Mouse (Mus musculus) myocyte (in vitro differentiated cells): ENCODE measurements at regions not wholly inside any gene's neighbourhood (a gene's known extent, or its start where the extent isn't known, plus 50 kb on each side); places are given as distances from the start of the nearest gene placed in this dataset.

Source experiments
- H3K27me3 ChIP-seq: one replicate; pipeline ENCODE4 v1.6.1; 2011; ENCODE audit not compliant: control insufficient read depth, insufficient read depth, insufficient read length
- H3K36me3 ChIP-seq: one replicate; pipeline ENCODE4 v1.6.1; 2011; ENCODE audit not compliant: control insufficient read depth, insufficient read depth
- H3K4me2 ChIP-seq: one replicate; pipeline ENCODE4 v1.6.1; 2011; ENCODE audit warnings: low read depth, control low read depth
- H3K4me3 ChIP-seq: one replicate; pipeline ENCODE4 v1.5.1; 2011; ENCODE audit warnings: mild to moderate bottlenecking, control low read depth, moderate library complexity
- H3K79me2 ChIP-seq: one replicate; pipeline ENCODE4 v1.6.1; 2011; ENCODE audit not compliant: control insufficient read depth, insufficient read depth
- H3ac ChIP-seq: one replicate; pipeline ENCODE4 v1.6.1; 2011; ENCODE audit not compliant: control insufficient read depth, insufficient read length
- CEBPB ChIP-seq: IDR thresholded peaks from 2 replicates; pipeline ENCODE4 v1.6.1; 2011; ENCODE audit warnings: mild to moderate bottlenecking, moderate library complexity; ENCODE audit not compliant: poor library complexity, insufficient read depth, severe bottlenecking
- E2F4 ChIP-seq: IDR thresholded peaks from one replicate; pipeline ENCODE4 v1.6.1; 2011; ENCODE audit warnings: mild to moderate bottlenecking, control low read depth, moderate library complexity; ENCODE audit not compliant: insufficient read depth
- MAX ChIP-seq: IDR thresholded peaks from one replicate; pipeline ENCODE4 v1.6.1; 2011; ENCODE audit warnings: low read depth, mild to moderate bottlenecking, control low read depth
- MYOD1 ChIP-seq, 3 experiments: IDR thresholded peaks; one replicate each; pipeline ENCODE4 v1.6.1; 2011; ENCODE audit warnings: control low read depth in 2 of 3, low read depth in 2 of 3, mild to moderate bottlenecking in 2 of 3, moderate library complexity in 1 of 3; ENCODE audit not compliant: insufficient read length in 2 of 3, control insufficient read depth in 1 of 3
- MYOG ChIP-seq, 3 experiments: IDR thresholded peaks; one replicate each; pipeline ENCODE4 v1.6.1; 2011; ENCODE audit warnings: control low read depth in 2 of 3, low read depth in 2 of 3, mild to moderate bottlenecking in 2 of 3; ENCODE audit not compliant: insufficient read length in 2 of 3, control insufficient read depth in 1 of 3, insufficient read depth in 1 of 3
- POLR2A ChIP-seq: IDR thresholded peaks from one replicate; pipeline ENCODE4 v1.6.1; 2011; ENCODE audit warnings: low read depth, mild to moderate bottlenecking, control low read depth, moderate library complexity; ENCODE audit not compliant: insufficient read length
- POLR2AphosphoS2 ChIP-seq: IDR thresholded peaks from one replicate; pipeline ENCODE4 v1.6.1; 2011; ENCODE audit warnings: low read depth, control low read depth; ENCODE audit not compliant: insufficient read length
- REST ChIP-seq: IDR thresholded peaks from one replicate; pipeline ENCODE4 v1.6.1; 2011; ENCODE audit warnings: mild to moderate bottlenecking, control low read depth, moderate library complexity; ENCODE audit not compliant: insufficient read depth, insufficient read length
- SRF ChIP-seq: IDR thresholded peaks from one replicate; pipeline ENCODE4 v1.6.1; 2011; ENCODE audit warnings: low read depth; ENCODE audit not compliant: control insufficient read depth, insufficient read length
- TCF12 ChIP-seq: IDR thresholded peaks from one replicate; pipeline ENCODE4 v1.6.1; 2011; ENCODE audit warnings: mild to moderate bottlenecking, control low read depth; ENCODE audit not compliant: poor library complexity, insufficient read depth, severe bottlenecking
- TCF3 ChIP-seq: IDR thresholded peaks from one replicate; pipeline ENCODE4 v1.6.1; 2011; ENCODE audit warnings: low read depth, control low read depth; ENCODE audit not compliant: insufficient read length
- USF1 ChIP-seq: IDR thresholded peaks from one replicate; pipeline ENCODE4 v1.6.1; 2011; ENCODE audit warnings: low read depth, mild to moderate bottlenecking, control low read depth, moderate library complexity

DNA sequence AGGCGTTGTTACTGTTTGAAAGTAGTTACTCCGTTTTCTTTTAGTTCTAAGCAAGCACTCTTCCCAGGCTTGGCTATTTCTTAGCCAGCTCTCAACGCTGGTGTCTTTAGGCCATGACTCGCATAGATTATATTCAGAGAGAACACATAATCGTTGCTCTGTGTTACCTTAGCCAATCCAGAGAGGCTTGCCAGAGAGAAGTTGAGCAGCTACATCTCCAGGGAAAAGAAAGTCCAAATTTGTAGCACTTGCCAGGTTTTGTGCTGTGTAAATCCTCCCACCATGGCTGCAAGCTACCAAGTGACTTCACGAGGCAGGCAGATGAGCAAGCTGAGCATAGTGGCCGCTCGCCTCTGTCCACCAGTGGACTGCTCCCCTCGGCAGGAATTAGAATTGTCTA is 163.3 kb upstream of the Fn1 start:
- Histone ChIP-seq H3K4me3 (no peak overlapping the region), H3K36me3 (no peaks in the 10 kb centered on the region), H3K27me3 (no peaks in the 10 kb centered on the region), H3K4me2 (no peak overlapping the region), H3K79me2 (no peaks in the 10 kb centered on the region), H3ac (no peak overlapping the region)
- no peak for TF ChIP-seq TCF12
- no peak for TF ChIP-seq MYOD1 (IDR thresholded peaks at IDR 0.05; ENCODE audit: control insufficient read depth in 1 of 3, insufficient read length in 2 of 3, low read depth in 2 of 3)
- no peak for TF ChIP-seq SRF
- TF ChIP-seq TCF3, result no peak
- no peak for TF ChIP-seq USF1
- TF ChIP-seq CEBPB, result no peak
- no peak for TF ChIP-seq POLR2A
- TF ChIP-seq MYOG (IDR thresholded peaks at IDR 0.05; ENCODE audit: control insufficient read depth in 1 of 3, insufficient read depth in 1 of 3, insufficient read length in 2 of 3, low read depth in 2 of 3), result no peak
- TF ChIP-seq REST, result no peak
- TF ChIP-seq E2F4, result no peak
- no peak for TF ChIP-seq MAX
- no peak for TF ChIP-seq POLR2AphosphoS2

- Histone ChIP-seq H3K36me3 (no peaks in the 10 kb centered on the region), H3K27me3 (no peaks in the 10 kb centered on the region), H3K4me3 (no peak overlapping the region), H3K79me2 (no peaks in the 10 kb centered on the region), H3ac (no peak overlapping the region), H3K4me2 (peak overlapping the region; percentile 84)
- TF ChIP-seq MYOG (IDR thresholded peaks at IDR 0.05; ENCODE audit: control insufficient read depth in 1 of 3, insufficient read depth in 1 of 3, insufficient read length in 2 of 3, low read depth in 2 of 3) (no peak), USF1 (no peak), MAX (no peak), TCF12 (no peak), MYOD1 (IDR thresholded peaks at IDR 0.05; ENCODE audit: control insufficient read depth in 1 of 3, insufficient read length in 2 of 3, low read depth in 2 of 3) (no peak), POLR2A (no peak), TCF3 (no peak), SRF (no peak), CEBPB (no peak), POLR2AphosphoS2 (no peak)
Observed at GRCm38 (mm10) chr1:71814141-71814540, 161.1 kb upstream of the Fn1 start.

GRCm38 (mm10) chr1:71812171-71812695 is 159.2 kb upstream of the Fn1 start:
- H3ac ChIP-seq, result no peak overlapping the region
- H3K36me3 ChIP-seq, result no peaks in the 10 kb centered on the region
- TF ChIP-seq USF1 (no peak), POLR2AphosphoS2 (no peak), MYOG (IDR thresholded peaks at IDR 0.05; ENCODE audit: control insufficient read depth in 1 of 3, insufficient read depth in 1 of 3, insufficient read length in 2 of 3, low read depth in 2 of 3) (no peak), CEBPB (no peak), SRF (no peak), REST (no peak), MYOD1 (IDR thresholded peaks at IDR 0.05; ENCODE audit: control insufficient read depth in 1 of 3, insufficient read length in 2 of 3, low read depth in 2 of 3) (no peak), POLR2A (no peak), MAX (no peak), TCF12 (no peak), TCF3 (no peak), E2F4 (no peak)
- H3K4me3 ChIP-seq, result no peak overlapping the region
- no peaks in the 10 kb centered on the region for H3K79me2 ChIP-seq
- no peak overlapping the region for H3K4me2 ChIP-seq
- no peaks in the 10 kb centered on the region for H3K27me3 ChIP-seq

GRCm38 (mm10) chr1:71811196-71811788 is 158.3 kb upstream of the Fn1 start:
- no peaks in the 10 kb centered on the region for H3K27me3 ChIP-seq
- H3K4me2 ChIP-seq, result no peak overlapping the region

GRCm38 (mm10) chr1:71808005-71808404 is 155.0 kb upstream of the Fn1 start:
- H3K4me2 ChIP-seq, result peak overlapping the region; percentile 60
- H3K36me3 ChIP-seq, result no peaks in the 10 kb centered on the region
- no peak overlapping the region for H3ac ChIP-seq
- H3K27me3 ChIP-seq, result no peaks in the 10 kb centered on the region
- H3K79me2 ChIP-seq, result no peaks in the 10 kb centered on the region
- TF ChIP-seq USF1 (no peak), E2F4 (no peak), REST (no peak), MYOG (IDR thresholded peaks at IDR 0.05; ENCODE audit: control insufficient read depth in 1 of 3, insufficient read depth in 1 of 3, insufficient read length in 2 of 3, low read depth in 2 of 3) (no peak), TCF3 (no peak), TCF12 (no peak), SRF (no peak), POLR2A (no peak), CEBPB (no peak), POLR2AphosphoS2 (no peak), MAX (no peak), MYOD1 (IDR thresholded peaks at IDR 0.05; ENCODE audit: control insufficient read depth in 1 of 3, insufficient read length in 2 of 3, low read depth in 2 of 3) (no peak)
- H3K4me3 ChIP-seq, result no peak overlapping the region

More at GRCm38 (mm10) chr1:71811196-71811788, 158.3 kb upstream of the Fn1 start:
- Histone ChIP-seq H3K79me2 (no peaks in the 10 kb centered on the region), H3K36me3 (no peaks in the 10 kb centered on the region), H3ac (no peak overlapping the region), H3K4me3 (no peak overlapping the region)
- no peak for TF ChIP-seq TCF3
- TF ChIP-seq POLR2A, result no peak
- no peak for TF ChIP-seq USF1
